Mouse (Mus musculus): ENCODE results near the gene Wdtc1. TPM values are rescaled to one million over a fixed set of nuclear protein-coding genes. Genes with fewer than 3 reads are reported as not detected.
A peak's percentile ranks its signal among the peaks of the same experiment; 100 is the strongest.

Wdtc1 gene
- polyA plus RNA-seq, 1 experiment from 2014 or later: 18.2 TPM

DNA sequence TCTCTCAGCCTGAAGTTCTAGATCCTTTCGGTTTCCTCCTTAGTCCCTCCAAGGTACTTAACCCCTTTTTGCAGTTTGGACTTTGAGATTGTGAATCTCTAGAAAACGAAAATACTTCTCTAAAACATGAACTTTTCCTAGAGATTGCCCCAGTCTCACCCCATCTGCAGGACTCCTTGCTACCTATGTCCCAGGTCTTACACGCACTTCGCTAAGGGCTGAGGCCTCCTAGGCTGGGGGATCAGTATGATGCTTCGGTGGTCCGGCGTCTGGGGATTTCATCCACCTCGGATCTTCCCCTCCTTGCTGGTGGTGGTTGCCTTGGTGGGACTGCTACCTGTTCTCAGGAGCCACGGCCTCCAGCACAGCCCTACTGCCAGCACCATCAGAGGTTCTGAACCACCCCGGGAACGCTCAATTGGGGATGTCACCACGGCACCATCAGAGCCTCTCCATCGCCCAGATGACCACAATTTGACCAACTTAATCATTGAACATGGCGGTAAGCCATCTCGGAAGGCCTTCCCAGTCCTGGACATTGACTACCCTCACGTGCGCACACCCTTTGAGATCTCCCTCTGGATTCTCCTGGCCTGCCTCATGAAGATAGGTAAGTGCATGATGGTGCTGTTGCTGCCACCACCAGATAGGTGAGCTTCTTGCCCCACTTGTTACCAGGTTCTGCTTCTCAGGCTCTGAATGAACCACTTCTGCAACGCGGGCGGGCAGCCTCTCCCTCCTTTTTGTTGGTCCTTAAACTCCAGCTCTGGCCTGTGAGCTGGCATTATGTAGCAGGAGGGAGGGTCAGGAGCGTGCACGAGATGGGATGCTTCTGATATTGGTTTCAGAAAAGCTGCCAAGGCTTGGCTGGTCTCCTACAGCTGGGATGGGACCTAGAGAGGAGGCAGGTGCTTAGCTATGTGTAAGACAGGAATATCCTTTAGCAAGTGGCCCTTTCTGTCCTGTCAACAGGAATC lies 17.3 kb upstream of the Wdtc1 start:
- ATAC-seq (replicated peaks; ENCODE audit: low FRiP score, low TSS enrichment, low read depth): no peak; the same call in 1 of the 2 replicates
- 0 out of 2 replicates have a peak overlapping the region, but pooled peaks have one; percentile 75 for H3K27ac ChIP-seq (ENCODE audit: low read depth)
- no peaks in the 10 kb centered on the region for H3K9me3 ChIP-seq (ENCODE audit: control insufficient read depth, low read length)
- peak overlapping the region; percentile 54 for H3K4me2 ChIP-seq (ENCODE audit: low read length)
- WGBS: 68% methylated on average over 22 of the region's 22 CpGs
- no peak for DNase-seq (ENCODE audit: low spot score)
- peak overlapping the region; percentile 90 for H3K9ac ChIP-seq (ENCODE audit: low read length)
- H3K36me3 ChIP-seq (ENCODE audit: control insufficient read depth, insufficient read depth, low read length): no peaks in the 10 kb centered on the region
- peak overlapping the region; percentile 79 for H3K4me3 ChIP-seq (ENCODE audit: low read depth, low read length)
- H3K27me3 ChIP-seq (replicated peaks; ENCODE audit: control insufficient read depth, insufficient read depth, low read length): no peaks in the 10 kb centered on the region
- peaks cover 40% of the 10 kb centered on the region for H3K4me1 ChIP-seq (replicated peaks; ENCODE audit: control insufficient read depth, insufficient read depth, low read length)

DNA sequence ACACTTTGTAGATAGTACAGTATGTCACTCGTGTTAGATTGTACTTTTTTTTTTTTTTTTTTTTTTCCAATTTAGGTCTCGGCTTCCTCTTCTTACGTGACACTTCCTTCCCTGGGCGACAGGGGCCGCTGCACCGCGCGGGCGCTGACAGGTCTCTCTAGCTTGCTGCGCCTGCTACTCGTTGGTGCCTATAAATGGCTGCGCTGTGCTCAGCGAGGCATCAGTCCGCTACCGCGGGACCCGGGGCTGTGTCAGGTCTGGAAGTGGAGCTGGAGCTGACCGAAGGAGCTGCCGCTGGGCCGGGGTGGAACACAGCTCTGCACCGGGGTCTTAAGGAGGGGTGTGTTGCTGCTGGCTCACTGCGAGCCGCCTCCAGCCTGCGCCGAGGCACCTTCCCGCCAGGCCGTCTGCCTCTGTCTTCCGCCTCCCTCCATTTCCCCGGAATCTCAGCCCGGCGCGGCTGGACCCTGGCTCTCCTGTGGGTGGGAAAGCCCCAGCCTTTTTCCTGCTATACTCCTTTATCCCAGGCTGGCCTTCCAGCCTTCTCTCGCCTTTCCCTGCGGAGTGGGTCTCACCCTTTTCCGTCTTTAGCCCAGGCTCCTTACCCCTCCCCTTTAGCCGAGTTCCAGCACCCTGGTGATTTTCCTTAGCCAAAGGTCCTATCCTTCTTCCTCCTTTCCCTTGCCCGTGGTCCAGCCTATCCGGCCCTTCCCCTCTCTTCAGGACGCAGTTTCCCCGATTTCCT lies 16.4 kb upstream of the Wdtc1 start, which contains the start of gene Slc9a1:
Gene Slc9a1 (plus strand): TSS at position 154 of the 745 bp plus-strand sequence.
- Histone ChIP-seq H3K4me2 (ENCODE audit: low read length) (peak within 1 kb of the TSS; percentile 54), H3K9ac (ENCODE audit: low read length) (peak within 1 kb of the TSS; percentile 90), H3K36me3 (ENCODE audit: control insufficient read depth, insufficient read depth, low read length) (no peaks in the 10 kb centered on the region), H3K27ac (ENCODE audit: low read depth) (peak within 1 kb of the TSS; percentile 75; the same call in 1 of the 2 replicates), H3K4me1 (replicated peaks; ENCODE audit: control insufficient read depth, insufficient read depth, low read length) (peaks cover 40% of the 10 kb centered on the region), H3K4me3 (ENCODE audit: low read depth, low read length) (peak within 1 kb of the TSS; percentile 79), H3K9me3 (ENCODE audit: control insufficient read depth, low read length) (no peaks in the 10 kb centered on the region), H3K27me3 (replicated peaks; ENCODE audit: control insufficient read depth, insufficient read depth, low read length) (no peaks in the 10 kb centered on the region)
- DNase-seq (ENCODE audit: low spot score): peak; percentile 97
- WGBS: under 1% methylated on average over 39 of the region's 40 CpGs
- peak; percentile 94 for ATAC-seq (replicated peaks; ENCODE audit: low FRiP score, low TSS enrichment, low read depth)

DNA sequence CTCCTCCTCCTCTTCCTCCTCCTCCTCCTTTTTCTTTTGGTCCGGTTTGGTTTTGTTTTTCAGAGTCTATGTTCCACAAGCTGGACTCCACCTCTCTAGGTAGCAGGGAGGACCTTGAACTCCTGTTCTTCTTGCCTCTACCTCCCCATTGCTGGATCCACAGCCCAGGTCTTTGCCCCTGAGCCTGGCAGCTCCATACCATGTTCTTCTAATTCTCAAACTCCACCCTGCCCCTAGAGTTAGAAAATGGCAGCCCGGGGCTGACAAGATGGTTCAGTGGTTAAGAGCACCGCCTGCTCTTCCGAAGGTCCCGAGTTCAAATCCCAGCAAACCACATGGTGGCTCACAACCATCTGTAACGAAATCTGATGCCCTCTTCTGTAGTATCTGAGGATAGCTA lies 1.4 kb upstream of the Wdtc1 start:
- Histone ChIP-seq H3K27ac (ENCODE audit: low read depth) (no peak overlapping the region), H3K9ac (ENCODE audit: low read length) (no peak overlapping the region), H3K36me3 (ENCODE audit: control insufficient read depth, insufficient read depth, low read length) (no peaks in the 10 kb centered on the region), H3K9me3 (ENCODE audit: control insufficient read depth, low read length) (no peaks in the 10 kb centered on the region), H3K4me1 (replicated peaks; ENCODE audit: control insufficient read depth, insufficient read depth, low read length) (no peaks in the 10 kb centered on the region), H3K27me3 (replicated peaks; ENCODE audit: control insufficient read depth, insufficient read depth, low read length) (no peaks in the 10 kb centered on the region), H3K4me3 (ENCODE audit: low read depth, low read length) (no peak overlapping the region), H3K4me2 (ENCODE audit: low read length) (no peak overlapping the region)
- no peak for ATAC-seq (replicated peaks; ENCODE audit: low FRiP score, low TSS enrichment, low read depth)
- 93% methylated on average over 6 of the region's 6 CpGs for WGBS
- DNase-seq (ENCODE audit: low spot score): no peak

DNA sequence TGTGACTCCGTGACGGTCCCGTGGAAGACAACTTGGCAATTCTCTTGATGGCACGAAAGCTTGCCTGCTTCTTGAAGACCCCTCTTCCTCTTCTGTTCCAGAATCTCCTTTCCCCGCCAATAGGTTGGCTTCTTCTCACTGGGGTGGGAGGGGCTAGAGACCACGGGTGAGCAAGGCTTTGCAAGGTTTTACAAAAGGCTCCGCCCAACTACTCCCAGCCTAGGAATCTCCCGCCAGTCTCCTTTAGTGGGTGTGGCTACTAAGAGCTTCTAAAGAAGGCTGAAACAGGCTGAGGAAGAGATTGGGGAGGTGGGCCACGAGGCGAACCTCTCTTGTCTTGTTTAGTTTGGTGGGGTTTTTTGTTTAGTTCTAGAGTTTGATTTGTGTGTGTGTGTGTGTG lies 484 bp downstream of the Wdtc1 start:
- ATAC-seq (replicated peaks; ENCODE audit: low FRiP score, low TSS enrichment, low read depth): no peak

DNA sequence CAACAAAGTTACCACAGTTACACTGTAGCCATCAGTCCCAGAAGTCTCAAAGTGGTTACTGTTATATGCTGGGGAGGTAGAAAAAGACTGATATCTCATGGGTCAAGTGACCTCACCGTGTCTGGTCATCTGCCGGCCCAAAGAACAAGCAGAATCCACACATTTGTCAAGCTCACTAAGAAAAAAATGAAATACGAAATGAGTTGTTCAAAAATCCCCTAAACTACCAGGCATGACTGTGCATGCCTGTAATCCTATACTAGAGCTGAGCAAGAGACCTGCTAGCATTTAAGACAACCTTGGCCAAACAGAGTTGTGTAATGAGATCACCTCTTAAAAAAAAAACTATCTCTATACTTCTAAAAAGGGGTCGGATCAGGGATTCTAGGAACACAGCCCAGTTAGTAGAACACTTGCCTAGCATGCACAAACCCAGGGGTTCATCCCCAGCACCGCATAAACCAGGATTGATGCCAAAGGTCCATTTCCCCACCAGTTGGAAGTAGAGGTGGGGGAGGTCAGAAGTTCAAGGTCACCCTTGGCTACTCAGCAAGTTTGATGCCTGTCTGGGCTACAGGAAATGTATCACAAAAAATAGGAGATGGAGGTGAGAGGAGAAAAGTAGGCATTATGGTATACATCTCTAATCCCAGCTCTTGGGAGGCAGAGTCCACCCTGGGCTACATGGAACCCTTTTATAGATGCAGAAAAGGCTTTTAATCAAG lies 5.1 kb downstream of the Wdtc1 start:
- no peak overlapping the region for H3K4me3 ChIP-seq (ENCODE audit: low read depth, low read length)
- no peaks in the 10 kb centered on the region for H3K36me3 ChIP-seq (ENCODE audit: control insufficient read depth, insufficient read depth, low read length)
- DNase-seq (ENCODE audit: low spot score): no peak
- no peak overlapping the region for H3K4me2 ChIP-seq (ENCODE audit: low read length)
- H3K4me1 ChIP-seq (replicated peaks; ENCODE audit: control insufficient read depth, insufficient read depth, low read length): no peaks in the 10 kb centered on the region
- H3K27me3 ChIP-seq (replicated peaks; ENCODE audit: control insufficient read depth, insufficient read depth, low read length): no peaks in the 10 kb centered on the region
- H3K27ac ChIP-seq (ENCODE audit: low read depth): no peak overlapping the region
- no peak overlapping the region for H3K9ac ChIP-seq (ENCODE audit: low read length)
- ATAC-seq (replicated peaks; ENCODE audit: low FRiP score, low TSS enrichment, low read depth): no peak
- 78% methylated on average over 5 of the region's 5 CpGs for WGBS
- H3K9me3 ChIP-seq (ENCODE audit: control insufficient read depth, low read length): no peaks in the 10 kb centered on the region

More for the DNA sequence above, 484 bp downstream of the Wdtc1 start:
- H3K9ac ChIP-seq (ENCODE audit: low read length): no peak overlapping the region
- no peak overlapping the region for H3K4me2 ChIP-seq (ENCODE audit: low read length)
- no peaks in the 10 kb centered on the region for H3K27me3 ChIP-seq (replicated peaks; ENCODE audit: control insufficient read depth, insufficient read depth, low read length)
- DNase-seq (ENCODE audit: low spot score): no peak
- H3K27ac ChIP-seq (ENCODE audit: low read depth): no peak overlapping the region
- no peaks in the 10 kb centered on the region for H3K9me3 ChIP-seq (ENCODE audit: control insufficient read depth, low read length)
- no peaks in the 10 kb centered on the region for H3K4me1 ChIP-seq (replicated peaks; ENCODE audit: control insufficient read depth, insufficient read depth, low read length)
- H3K4me3 ChIP-seq (ENCODE audit: low read depth, low read length): no peak overlapping the region
- H3K36me3 ChIP-seq (ENCODE audit: control insufficient read depth, insufficient read depth, low read length): no peaks in the 10 kb centered on the region
- 66% methylated on average over 10 of the region's 10 CpGs for WGBS

DNA sequence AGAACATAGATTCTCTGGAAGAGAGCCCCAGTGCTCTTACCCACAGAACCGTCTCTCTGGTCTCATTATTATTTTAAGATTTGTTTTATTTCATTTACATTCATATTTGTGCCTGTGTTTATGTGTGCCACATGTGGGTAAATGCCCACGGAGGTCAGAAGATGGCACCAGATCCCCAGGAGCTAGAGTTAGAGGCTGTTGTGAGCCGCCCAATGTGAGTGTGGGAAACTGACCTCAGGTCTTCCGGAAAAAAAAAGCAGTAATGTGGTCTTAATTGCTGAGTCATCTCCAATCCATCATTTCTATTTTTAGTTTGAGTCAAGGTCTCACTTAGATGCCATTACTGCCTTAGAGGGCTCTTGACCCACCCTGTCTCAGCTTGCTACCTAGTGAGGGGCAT lies 5.7 kb downstream of the Wdtc1 start:
- Histone ChIP-seq H3K27ac (ENCODE audit: low read depth) (no peak overlapping the region), H3K36me3 (ENCODE audit: control insufficient read depth, insufficient read depth, low read length) (no peaks in the 10 kb centered on the region), H3K4me1 (replicated peaks; ENCODE audit: control insufficient read depth, insufficient read depth, low read length) (no peaks in the 10 kb centered on the region), H3K4me2 (ENCODE audit: low read length) (no peak overlapping the region), H3K4me3 (ENCODE audit: low read depth, low read length) (no peak overlapping the region), H3K9me3 (ENCODE audit: control insufficient read depth, low read length) (no peaks in the 10 kb centered on the region), H3K27me3 (replicated peaks; ENCODE audit: control insufficient read depth, insufficient read depth, low read length) (no peaks in the 10 kb centered on the region), H3K9ac (ENCODE audit: low read length) (no peak overlapping the region)
- no peak for ATAC-seq (replicated peaks; ENCODE audit: low FRiP score, low TSS enrichment, low read depth)
- no peak for DNase-seq (ENCODE audit: low spot score)
- WGBS: 62% methylated on average over 4 of the region's 4 CpGs

DNA sequence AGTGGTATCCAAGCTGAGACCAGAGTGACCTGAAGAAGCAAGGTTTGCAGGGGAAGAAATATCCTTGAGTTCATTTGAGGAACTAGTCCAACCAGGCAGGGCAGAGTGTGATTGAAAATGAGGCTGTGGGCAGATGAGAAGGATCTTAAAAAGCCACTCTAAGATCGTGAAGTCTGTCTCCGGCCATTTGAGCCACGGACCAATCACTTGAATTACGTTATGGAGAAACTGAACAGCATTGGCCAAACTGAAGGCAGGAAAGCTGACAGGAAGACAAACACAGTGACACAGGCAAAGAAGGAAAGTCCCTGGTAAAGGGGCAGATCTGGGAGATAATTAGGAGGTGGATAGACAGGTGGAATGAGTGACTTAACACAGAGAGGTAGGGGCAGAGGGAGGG lies 6.7 kb downstream of the Wdtc1 start:
- H3K4me3 ChIP-seq (ENCODE audit: low read depth, low read length): no peak overlapping the region
- no peaks in the 10 kb centered on the region for H3K36me3 ChIP-seq (ENCODE audit: control insufficient read depth, insufficient read depth, low read length)
- H3K4me1 ChIP-seq (replicated peaks; ENCODE audit: control insufficient read depth, insufficient read depth, low read length): no peaks in the 10 kb centered on the region
- WGBS: 76% methylated on average over 4 of the region's 4 CpGs
- no peaks in the 10 kb centered on the region for H3K27me3 ChIP-seq (replicated peaks; ENCODE audit: control insufficient read depth, insufficient read depth, low read length)
- DNase-seq (ENCODE audit: low spot score): no peak
- H3K4me2 ChIP-seq (ENCODE audit: low read length): no peak overlapping the region
- no peaks in the 10 kb centered on the region for H3K9me3 ChIP-seq (ENCODE audit: control insufficient read depth, low read length)
- H3K27ac ChIP-seq (ENCODE audit: low read depth): no peak overlapping the region
- no peak for ATAC-seq (replicated peaks; ENCODE audit: low FRiP score, low TSS enrichment, low read depth)
- H3K9ac ChIP-seq (ENCODE audit: low read length): no peak overlapping the region

DNA sequence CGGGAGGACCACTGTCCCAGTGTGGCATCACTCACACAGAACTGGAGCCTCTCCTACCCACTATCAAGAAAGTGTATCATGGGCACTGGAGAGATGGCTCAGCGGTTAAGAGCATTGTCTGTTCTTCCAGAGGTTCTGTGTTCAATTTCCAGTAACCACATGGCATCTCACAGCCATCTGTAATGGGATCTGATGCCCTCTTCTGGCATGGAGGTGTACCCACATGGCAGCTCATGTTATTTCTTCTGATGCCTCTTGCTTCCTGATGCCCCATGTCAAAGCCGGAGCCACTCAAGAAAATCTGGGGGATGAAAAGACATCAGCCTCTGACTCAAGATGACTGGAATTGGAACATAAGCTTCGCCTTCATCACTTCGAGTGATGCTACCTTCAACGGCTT lies 7.6 kb downstream of the Wdtc1 start:
- ATAC-seq (replicated peaks; ENCODE audit: low FRiP score, low TSS enrichment, low read depth): no peak
- Histone ChIP-seq H3K27ac (ENCODE audit: low read depth) (no peak overlapping the region), H3K4me1 (replicated peaks; ENCODE audit: control insufficient read depth, insufficient read depth, low read length) (no peaks in the 10 kb centered on the region), H3K9me3 (ENCODE audit: control insufficient read depth, low read length) (no peaks in the 10 kb centered on the region), H3K36me3 (ENCODE audit: control insufficient read depth, insufficient read depth, low read length) (no peaks in the 10 kb centered on the region), H3K4me3 (ENCODE audit: low read depth, low read length) (no peak overlapping the region), H3K4me2 (ENCODE audit: low read length) (no peak overlapping the region), H3K27me3 (replicated peaks; ENCODE audit: control insufficient read depth, insufficient read depth, low read length) (no peaks in the 10 kb centered on the region), H3K9ac (ENCODE audit: low read length) (no peak overlapping the region)
- WGBS: 91% methylated on average over 6 of the region's 6 CpGs
- no peak for DNase-seq (ENCODE audit: low spot score)

Data from intestine, embryonic 14.5 days (tissue).